Mouse (Mus musculus): ENCODE results near the gene Glis3. TPM values are rescaled to one million over a fixed set of nuclear protein-coding genes. Genes with fewer than 3 reads are reported as not detected.

Glis3 gene
- polyA plus RNA-seq, 1 experiment from 2014 or later: 0.36 TPM

DNA sequence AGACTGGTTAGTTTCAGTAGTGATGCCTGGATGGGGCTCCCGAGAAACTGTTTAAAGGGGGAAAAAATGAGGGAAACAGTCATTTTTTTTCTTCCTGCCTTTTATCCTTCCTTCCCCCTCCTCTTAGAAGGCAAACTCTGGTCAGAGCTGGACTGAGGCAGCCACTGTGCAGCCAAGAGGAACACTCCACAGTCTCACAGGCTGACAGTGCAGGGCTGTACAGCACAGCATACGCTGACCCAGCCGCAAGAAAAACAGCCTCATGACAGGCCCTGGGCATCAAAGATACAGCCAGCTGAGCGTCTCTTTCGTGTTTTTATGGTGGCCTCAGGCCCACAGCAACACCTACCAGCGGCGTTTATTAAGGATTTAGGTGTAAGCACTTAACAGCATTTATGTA is 19.0 kb downstream of the Glis3 start:
- Histone ChIP-seq H3K9me3 (ENCODE audit: low read length) (no peaks in the 10 kb centered on the region), H3K36me3 (replicated peaks; ENCODE audit: insufficient read depth, low read length) (no peaks in the 10 kb centered on the region), H3K4me1 (ENCODE audit: insufficient read depth) (no peaks in the 10 kb centered on the region; the same call in 1 of the 2 replicates), H3K4me3 (ENCODE audit: low read depth, low read length) (no peak overlapping the region), H3K4me2 (ENCODE audit: low read depth, low read length) (no peak overlapping the region), H3K27ac (ENCODE audit: low read depth) (no peak overlapping the region), H3K9ac (replicated peaks) (no peak overlapping the region), H3K27me3 (ENCODE audit: insufficient read depth, low read length) (no peaks in the 10 kb centered on the region)
- 77% methylated on average over 7 of the region's 7 CpGs for WGBS (ENCODE audit: insufficient replicate concordance)
- DNase-seq (no peak), ATAC-seq (no peak)
- TF ChIP-seq CTCF (IDR thresholded peaks at IDR 0.05; ENCODE audit: low read depth) (no peak), EP300 (IDR thresholded peaks at IDR 0.05; ENCODE audit: low read depth) (no peak)

DNA sequence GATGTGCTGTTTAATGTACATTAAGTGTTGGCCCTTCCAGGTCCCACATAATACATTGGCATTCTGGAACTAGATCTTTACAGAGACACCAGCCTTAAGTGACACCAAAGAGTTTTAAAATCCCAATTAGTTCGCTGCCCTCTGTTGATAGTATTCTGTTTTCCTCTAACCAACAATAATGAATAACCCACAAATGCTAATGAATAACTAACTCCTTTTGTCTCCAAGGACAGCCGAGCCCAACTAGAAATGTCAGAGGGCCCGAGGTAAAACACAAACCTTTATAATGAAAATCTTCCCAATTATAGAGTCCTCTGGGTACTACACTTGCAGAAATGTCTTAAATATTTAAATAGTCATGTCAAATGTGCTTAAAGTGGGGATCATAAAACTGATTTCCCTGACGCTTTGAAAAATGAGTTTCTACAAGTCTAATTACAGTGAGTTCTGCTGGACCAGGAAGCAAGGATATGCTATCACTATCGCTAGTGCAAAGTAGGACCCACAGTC is 22.1 kb downstream of the Glis3 start:
- Histone ChIP-seq H3K4me2 (ENCODE audit: low read depth, low read length) (no peak overlapping the region), H3K4me1 (ENCODE audit: insufficient read depth) (no peaks in the 10 kb centered on the region; the same call in 1 of the 2 replicates), H3K27me3 (ENCODE audit: insufficient read depth, low read length) (no peaks in the 10 kb centered on the region), H3K9ac (replicated peaks) (no peak overlapping the region), H3K9me3 (ENCODE audit: low read length) (no peaks in the 10 kb centered on the region), H3K36me3 (replicated peaks; ENCODE audit: insufficient read depth, low read length) (no peaks in the 10 kb centered on the region), H3K4me3 (ENCODE audit: low read depth, low read length) (no peak overlapping the region), H3K27ac (ENCODE audit: low read depth) (no peak overlapping the region)
- ATAC-seq: no peak
- DNase-seq: no peak
- TF ChIP-seq EP300 (IDR thresholded peaks at IDR 0.05; ENCODE audit: low read depth) (no peak), CTCF (IDR thresholded peaks at IDR 0.05; ENCODE audit: low read depth) (no peak)
- WGBS (ENCODE audit: insufficient replicate concordance): 60% methylated on average over 5 of the region's 5 CpGs

DNA sequence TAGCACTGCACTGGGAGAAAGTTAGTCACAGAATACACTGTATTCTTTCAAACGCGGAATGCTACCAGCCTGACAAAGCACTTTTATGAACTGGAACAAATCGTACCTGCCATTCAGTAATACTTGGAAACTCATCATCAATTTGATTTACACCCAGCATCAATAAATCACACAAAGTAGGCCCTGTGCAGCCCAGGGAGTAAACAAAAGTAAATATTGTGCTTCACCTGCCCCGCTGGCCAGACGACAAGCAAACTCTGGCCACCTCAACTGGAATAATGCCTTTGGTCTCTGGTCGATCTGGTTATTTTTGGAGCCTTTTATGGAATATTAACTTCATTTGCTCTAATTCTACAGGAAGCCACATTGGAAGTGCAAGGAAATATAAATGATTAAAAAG is 23.0 kb downstream of the Glis3 start:
- Histone ChIP-seq H3K27ac (ENCODE audit: low read depth) (no peak overlapping the region), H3K4me3 (ENCODE audit: low read depth, low read length) (no peak overlapping the region), H3K36me3 (replicated peaks; ENCODE audit: insufficient read depth, low read length) (no peaks in the 10 kb centered on the region), H3K27me3 (ENCODE audit: insufficient read depth, low read length) (no peaks in the 10 kb centered on the region), H3K9me3 (ENCODE audit: low read length) (no peaks in the 10 kb centered on the region), H3K9ac (replicated peaks) (no peak overlapping the region), H3K4me1 (ENCODE audit: insufficient read depth) (no peaks in the 10 kb centered on the region; the same call in 1 of the 2 replicates), H3K4me2 (ENCODE audit: low read depth, low read length) (no peak overlapping the region)
- ATAC-seq (no peak), DNase-seq (no peak)
- WGBS (ENCODE audit: insufficient replicate concordance): 54% methylated on average over 6 of the region's 6 CpGs
- TF ChIP-seq EP300 (IDR thresholded peaks at IDR 0.05; ENCODE audit: low read depth): no peak
- no peak for TF ChIP-seq CTCF (IDR thresholded peaks at IDR 0.05; ENCODE audit: low read depth)

DNA sequence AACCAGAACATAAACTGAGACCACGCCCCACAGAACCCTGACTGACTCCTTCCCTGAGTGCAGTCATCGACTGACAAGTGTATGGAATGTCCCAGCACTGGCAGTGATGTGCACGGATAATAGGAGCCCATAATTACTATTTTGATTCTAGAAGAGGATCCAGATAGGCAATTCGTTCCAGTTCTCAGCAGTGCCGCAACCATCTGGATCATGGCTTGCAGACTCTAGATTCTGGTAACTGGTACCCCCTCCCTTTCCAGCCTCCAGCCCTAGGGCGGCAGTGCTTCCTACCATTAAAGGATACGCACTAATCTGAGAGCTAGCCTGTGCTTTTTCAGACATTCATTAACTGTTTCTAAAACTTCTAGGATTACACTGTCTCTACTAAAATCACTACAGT is 24.7 kb downstream of the Glis3 start:
- 80% methylated on average over 7 of the region's 7 CpGs for WGBS (ENCODE audit: insufficient replicate concordance)
- ATAC-seq (no peak), DNase-seq (no peak)
- no peaks in the 10 kb centered on the region for H3K9me3 ChIP-seq (ENCODE audit: low read length)
- H3K4me2 ChIP-seq (ENCODE audit: low read depth, low read length): no peak overlapping the region
- H3K27me3 ChIP-seq (ENCODE audit: insufficient read depth, low read length): no peaks in the 10 kb centered on the region
- no peaks in the 10 kb centered on the region for H3K36me3 ChIP-seq (replicated peaks; ENCODE audit: insufficient read depth, low read length)
- H3K4me1 ChIP-seq (ENCODE audit: insufficient read depth): no peaks in the 10 kb centered on the region; the same call in 1 of the 2 replicates
- no peak overlapping the region for H3K4me3 ChIP-seq (ENCODE audit: low read depth, low read length)
- no peak for TF ChIP-seq CTCF (IDR thresholded peaks at IDR 0.05; ENCODE audit: low read depth)
- no peak for TF ChIP-seq EP300 (IDR thresholded peaks at IDR 0.05; ENCODE audit: low read depth)
- H3K27ac ChIP-seq (ENCODE audit: low read depth): no peak overlapping the region
- H3K9ac ChIP-seq (replicated peaks): no peak overlapping the region

DNA sequence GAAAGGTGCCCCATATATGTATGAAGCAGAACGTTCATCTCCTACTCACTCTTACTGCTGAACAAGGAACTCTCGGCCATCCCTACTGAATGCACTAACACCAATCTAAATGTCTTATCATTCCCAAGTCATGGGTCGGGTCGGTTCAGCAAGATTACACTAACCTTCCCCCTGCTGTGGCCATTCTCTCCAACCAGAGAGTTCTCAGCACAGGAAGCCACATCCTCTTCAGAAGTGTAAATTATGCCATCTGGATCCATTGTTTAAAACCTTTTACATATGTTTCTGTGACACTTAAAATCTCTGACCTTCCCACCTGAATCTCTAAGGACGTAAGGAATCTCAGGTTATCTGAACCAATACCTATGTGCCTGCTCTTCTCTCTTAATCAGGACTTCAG is 29.0 kb downstream of the Glis3 start:
- H3K36me3 ChIP-seq (replicated peaks; ENCODE audit: insufficient read depth, low read length): no peaks in the 10 kb centered on the region
- H3K4me2 ChIP-seq (ENCODE audit: low read depth, low read length): no peak overlapping the region
- H3K27ac ChIP-seq (ENCODE audit: low read depth): no peak overlapping the region
- H3K9me3 ChIP-seq (ENCODE audit: low read length): no peaks in the 10 kb centered on the region
- no peaks in the 10 kb centered on the region for H3K4me1 ChIP-seq (ENCODE audit: insufficient read depth)
- H3K9ac ChIP-seq (replicated peaks): no peak overlapping the region
- H3K27me3 ChIP-seq (ENCODE audit: insufficient read depth, low read length): no peaks in the 10 kb centered on the region
- TF ChIP-seq EP300 (IDR thresholded peaks at IDR 0.05; ENCODE audit: low read depth): no peak
- no peak for TF ChIP-seq CTCF (IDR thresholded peaks at IDR 0.05; ENCODE audit: low read depth)
- no peak for DNase-seq
- H3K4me3 ChIP-seq (ENCODE audit: low read depth, low read length): no peak overlapping the region
- whole genome bisulfite sequencing (ENCODE audit: insufficient replicate concordance): 70% methylated on average over 5 of the region's 5 CpGs
- no peak for ATAC-seq

DNA sequence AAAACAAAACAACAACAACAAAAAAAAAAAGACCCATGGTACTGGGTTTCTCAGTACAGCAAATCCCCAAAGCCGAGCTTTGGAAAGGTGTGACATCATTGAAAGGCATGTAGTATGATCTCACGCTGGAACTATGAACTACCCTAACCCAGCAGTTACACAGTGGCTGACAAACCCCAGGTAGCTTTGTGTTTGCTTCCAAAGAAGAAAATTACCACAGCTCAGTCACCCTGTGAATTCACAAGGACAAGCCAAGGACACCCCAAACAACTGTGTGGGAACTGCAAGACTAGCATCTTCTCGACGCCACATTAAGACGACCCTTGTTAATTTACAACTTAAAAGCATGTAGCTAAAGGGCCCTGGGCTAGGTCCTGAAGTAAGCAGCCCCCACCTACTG is 30.4 kb downstream of the Glis3 start:
- Histone ChIP-seq H3K9me3 (ENCODE audit: low read length) (no peaks in the 10 kb centered on the region), H3K27ac (ENCODE audit: low read depth) (no peak overlapping the region), H3K36me3 (replicated peaks; ENCODE audit: insufficient read depth, low read length) (no peaks in the 10 kb centered on the region), H3K9ac (replicated peaks) (no peak overlapping the region), H3K4me3 (ENCODE audit: low read depth, low read length) (no peak overlapping the region), H3K4me2 (ENCODE audit: low read depth, low read length) (no peak overlapping the region), H3K27me3 (ENCODE audit: insufficient read depth, low read length) (no peaks in the 10 kb centered on the region), H3K4me1 (ENCODE audit: insufficient read depth) (no peaks in the 10 kb centered on the region)
- no peak for ATAC-seq
- TF ChIP-seq CTCF (IDR thresholded peaks at IDR 0.05; ENCODE audit: low read depth) (no peak), EP300 (IDR thresholded peaks at IDR 0.05; ENCODE audit: low read depth) (no peak)
- DNase-seq: no peak
- 74% methylated on average over 5 of the region's 5 CpGs for WGBS (ENCODE audit: insufficient replicate concordance)

DNA sequence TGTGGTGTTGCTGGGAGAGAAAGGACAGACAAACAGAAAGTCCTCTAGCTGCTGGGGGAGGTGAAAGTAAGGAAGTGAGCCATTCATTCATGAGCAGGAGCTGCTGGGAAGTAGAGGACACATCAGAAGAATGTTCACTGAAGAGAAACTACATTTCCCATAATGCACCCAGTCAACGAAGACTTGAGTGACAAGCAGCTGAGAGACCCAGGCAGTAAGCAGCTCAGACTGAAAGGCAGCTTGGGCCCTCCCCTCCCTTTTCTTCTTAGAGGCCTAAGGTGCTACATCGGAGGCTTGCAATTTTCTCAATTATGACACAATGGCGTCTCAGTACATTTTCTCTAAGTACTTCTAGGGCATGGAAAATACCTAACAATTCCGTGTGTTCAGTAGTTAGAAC is 31.0 kb downstream of the Glis3 start:
- Histone ChIP-seq H3K4me2 (ENCODE audit: low read depth, low read length) (no peak overlapping the region), H3K9ac (replicated peaks) (no peak overlapping the region), H3K36me3 (replicated peaks; ENCODE audit: insufficient read depth, low read length) (no peaks in the 10 kb centered on the region), H3K27ac (ENCODE audit: low read depth) (no peak overlapping the region), H3K9me3 (ENCODE audit: low read length) (no peaks in the 10 kb centered on the region), H3K4me1 (ENCODE audit: insufficient read depth) (no peaks in the 10 kb centered on the region), H3K27me3 (ENCODE audit: insufficient read depth, low read length) (no peaks in the 10 kb centered on the region), H3K4me3 (ENCODE audit: low read depth, low read length) (no peak overlapping the region)
- WGBS (ENCODE audit: insufficient replicate concordance): 56% methylated on average over 4 of the region's 4 CpGs
- DNase-seq (no peak), ATAC-seq (no peak)
- no peak for TF ChIP-seq CTCF (IDR thresholded peaks at IDR 0.05; ENCODE audit: low read depth)
- no peak for TF ChIP-seq EP300 (IDR thresholded peaks at IDR 0.05; ENCODE audit: low read depth)
